Mouse (Mus musculus): ENCODE data around the gene Slc29a2.

GRCm38 (mm10) chr19:5013138-5013537, 10.5 kb upstream of the Slc29a2 start:
- TF ChIP-seq CTCF (IDR thresholded peaks at IDR 0.05; ENCODE audit: insufficient read depth, low read length) (no peak), POLR2A (IDR thresholded peaks at IDR 0.05; ENCODE audit: borderline replicate concordance, extremely low read depth, low read depth, low read length) (no peak)
